Mouse (Mus musculus): ENCODE measurements at regions not wholly inside any gene's neighbourhood (a gene's known extent, or its start where the extent isn't known, plus 50 kb on each side); places are given as distances from the start of the nearest gene placed in this dataset.
A peak's percentile ranks its signal among the peaks of the same experiment; 100 is the strongest.

DNA sequence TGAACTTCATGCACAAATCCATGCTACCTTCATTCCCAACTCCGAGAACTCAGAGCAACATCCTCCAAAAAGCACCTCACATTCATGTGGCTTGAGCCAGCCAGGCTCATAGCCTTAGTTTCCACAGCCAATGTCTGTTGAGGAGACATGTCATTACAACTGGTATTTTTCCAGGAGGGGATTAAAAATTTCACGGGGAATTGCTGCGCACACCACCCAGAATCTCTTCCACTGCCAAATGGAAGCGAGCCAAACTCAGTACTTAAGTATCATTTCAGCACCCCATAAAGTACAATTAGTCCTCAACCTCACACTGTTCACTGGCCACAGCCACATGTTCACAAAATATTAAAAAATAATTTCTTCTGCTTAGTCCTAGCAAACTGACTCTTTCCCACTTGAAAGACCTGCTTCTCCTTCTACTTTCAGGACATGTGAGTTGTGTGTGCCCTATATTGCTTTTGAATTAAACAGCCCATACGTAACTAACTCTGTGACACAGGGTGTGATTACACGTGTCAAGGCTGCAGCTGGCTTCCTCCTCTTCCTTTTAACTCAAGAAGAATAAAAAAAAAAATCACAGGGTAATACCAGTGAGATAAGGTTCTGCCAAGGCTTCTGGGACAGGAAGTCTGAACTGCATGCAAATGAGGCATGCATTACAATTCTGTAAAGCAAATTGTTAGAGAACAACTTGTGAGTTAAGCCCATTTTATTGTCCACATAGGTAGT lies 157.8 kb downstream of the Cox18 start:
- dilution Hi-C loops (cut with MboI; ENCODE audit: extremely low pct_ligation_motif_present, extremely low pct_unique_long_range_greater_than_20kb, low sequenced_read_pairs) (no loop called here), in situ Hi-C loops (cut with MboI; ENCODE audit: low pct_ligation_motif_present, low pct_unique_long_range_greater_than_20kb, low sequenced_read_pairs) (no loop called here)
- H3K9me3 ChIP-seq (replicated peaks; ENCODE audit: low read length) = no peaks in the 10 kb centered on the region
- no peaks in the 10 kb centered on the region for H3K36me3 ChIP-seq (replicated peaks in 1 of 2; ENCODE audit: control insufficient read depth in 1 of 2, insufficient read depth in 1 of 2, low read length in 1 of 2)
- no peak overlapping the region for H3K4me2 ChIP-seq (ENCODE audit: insufficient read depth, low read depth, poor library complexity, severe bottlenecking)
- H3K27ac ChIP-seq (ENCODE audit: insufficient read depth, low read depth) = no peak overlapping the region
- H3K27me3 ChIP-seq (replicated peaks) = no peaks in the 10 kb centered on the region
- H3K4me3 ChIP-seq (replicated peaks in 1 of 3; ENCODE audit: low read depth in 2 of 3, low read length in 2 of 3, poor library complexity in 1 of 3) = no peak overlapping the region
- H3K9ac ChIP-seq (ENCODE audit: insufficient read depth, low read depth) = no peak overlapping the region
- DNase-seq (ENCODE audit: extremely low read depth) = no peak
- TF ChIP-seq ELF1 (IDR thresholded peaks at IDR 0.05; ENCODE audit: low read depth, low read length) = no peak
- H3K4me1 ChIP-seq (ENCODE audit: control insufficient read depth in 1 of 2, insufficient read depth in 2 of 2) = no peaks in the 10 kb centered on the region
- H3K79me2 ChIP-seq (replicated peaks; ENCODE audit: control insufficient read depth, extremely low read depth, insufficient read depth, poor library complexity, severe bottlenecking) = no peaks in the 10 kb centered on the region

DNA sequence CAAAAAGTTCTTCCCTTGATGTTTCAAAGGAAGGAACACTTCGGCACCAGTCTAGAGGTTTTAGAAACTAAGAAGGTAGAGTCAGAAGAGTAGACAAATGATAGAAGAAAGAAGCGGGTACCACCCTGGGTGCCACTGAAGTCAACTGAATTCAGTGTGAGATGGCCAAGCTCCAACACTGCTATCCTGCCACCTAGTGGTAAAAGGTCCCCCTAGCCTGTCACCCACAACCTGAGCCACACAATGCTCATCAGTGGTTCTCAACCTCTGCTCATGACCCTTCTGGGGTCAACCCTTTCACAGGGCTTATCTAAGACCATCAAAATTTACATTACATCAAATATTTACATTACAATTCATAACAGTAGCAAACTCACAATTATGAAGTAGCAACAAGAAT lies 168.1 kb downstream of the Cox18 start:
- Histone ChIP-seq H3K27me3 (replicated peaks) (no peaks in the 10 kb centered on the region), H3K4me1 (ENCODE audit: control insufficient read depth in 1 of 2, insufficient read depth in 2 of 2) (no peaks in the 10 kb centered on the region), H3K4me2 (ENCODE audit: insufficient read depth, low read depth, poor library complexity, severe bottlenecking) (no peak overlapping the region), H3K36me3 (replicated peaks in 1 of 2; ENCODE audit: control insufficient read depth in 1 of 2, insufficient read depth in 1 of 2, low read length in 1 of 2) (no peaks in the 10 kb centered on the region), H3K4me3 (replicated peaks in 1 of 3; ENCODE audit: low read depth in 2 of 3, low read length in 2 of 3, poor library complexity in 1 of 3) (no peak overlapping the region), H3K27ac (ENCODE audit: insufficient read depth, low read depth) (no peak overlapping the region), H3K9ac (ENCODE audit: insufficient read depth, low read depth) (no peak overlapping the region), H3K79me2 (replicated peaks; ENCODE audit: control insufficient read depth, extremely low read depth, insufficient read depth, poor library complexity, severe bottlenecking) (no peaks in the 10 kb centered on the region), H3K9me3 (replicated peaks; ENCODE audit: low read length) (no peaks in the 10 kb centered on the region)
- DNase-seq (ENCODE audit: extremely low read depth) = peak; percentile 41
- no peak for TF ChIP-seq MYC (IDR thresholded peaks at IDR 0.05; ENCODE audit: low read depth, low read length)
- no peak for TF ChIP-seq ZC3H11A (IDR thresholded peaks at IDR 0.05; ENCODE audit: low read depth, low read length)
- TF ChIP-seq SMC3 (IDR thresholded peaks at IDR 0.05; ENCODE audit: low read depth, low read length) = peak; percentile 61
- no peak for TF ChIP-seq CHD2 (IDR thresholded peaks at IDR 0.05; ENCODE audit: low read length)
- TF ChIP-seq USF1 (IDR thresholded peaks at IDR 0.05; ENCODE audit: low read depth, low read length) = no peak
- no peak for TF ChIP-seq ETS1 (conservative IDR thresholded peaks at IDR 0.05; ENCODE audit: low read depth, low read length)
- no peak for TF ChIP-seq MAFK (IDR thresholded peaks at IDR 0.05; ENCODE audit: insufficient replicate concordance, low read length)
- TF ChIP-seq KAT2A (IDR thresholded peaks at IDR 0.05; ENCODE audit: insufficient replicate concordance, low read length) = no peak
- TF ChIP-seq IRF4 (IDR thresholded peaks at IDR 0.05; ENCODE audit: low read depth, low read length) = no peak
- TF ChIP-seq HCFC1 (IDR thresholded peaks at IDR 0.05; ENCODE audit: low read depth, low read length) = no peak
- peak; percentile 64 for TF ChIP-seq RAD21 (IDR thresholded peaks at IDR 0.05; ENCODE audit: low read depth, low read length)
- TF ChIP-seq POLR2AphosphoS2 (IDR thresholded peaks at IDR 0.05; ENCODE audit: low read depth, low read length) = no peak
- peak; percentile 51 to 68; a peak in 3 of 4 replicates for TF ChIP-seq CTCF (conservative IDR thresholded peaks at IDR 0.05 in 1 of 2, IDR thresholded peaks at IDR 0.05 in 1 of 2; ENCODE audit: low read depth in 2 of 2, low read length in 2 of 2)
- in situ Hi-C loops (cut with MboI; ENCODE audit: low pct_ligation_motif_present, low pct_unique_long_range_greater_than_20kb, low sequenced_read_pairs) = no loop called here
- dilution Hi-C loops (cut with MboI; ENCODE audit: extremely low pct_ligation_motif_present, extremely low pct_unique_long_range_greater_than_20kb, low sequenced_read_pairs) = no loop called here

All from CH12.LX (cell line).